Mouse (Mus musculus) c-Kit-positive CD71-positive TER-119-negative erythroid progenitor cells, embryonic 14.5 days (primary cell): ENCODE results near the gene Smg1.
"Not testable (repeated sequence)": the region's sequence is repeated elsewhere in the genome, so short reads cannot be mapped to it uniquely, and the experiment has no call there.

Experiments
- DNase-seq: peaks from one replicate; pipeline ENCODE4 v3.0.0-alpha.2; 2013; ENCODE audit warnings: low read depth

Gene Smg1

GRCm38 (mm10) chr7:118248069-118248468, 4.6 kb upstream of the Smg1 start:
- DNase-seq, result no peak

- no peak for DNase-seq
These were observed 1.8 kb upstream of the Smg1 start for GRCm38 (mm10) chr7:118245260-118245659.

- DNase-seq, result no peak
These were observed 508 bp downstream of the Smg1 start for GRCm38 (mm10) chr7:118242911-118243412.

DNA sequence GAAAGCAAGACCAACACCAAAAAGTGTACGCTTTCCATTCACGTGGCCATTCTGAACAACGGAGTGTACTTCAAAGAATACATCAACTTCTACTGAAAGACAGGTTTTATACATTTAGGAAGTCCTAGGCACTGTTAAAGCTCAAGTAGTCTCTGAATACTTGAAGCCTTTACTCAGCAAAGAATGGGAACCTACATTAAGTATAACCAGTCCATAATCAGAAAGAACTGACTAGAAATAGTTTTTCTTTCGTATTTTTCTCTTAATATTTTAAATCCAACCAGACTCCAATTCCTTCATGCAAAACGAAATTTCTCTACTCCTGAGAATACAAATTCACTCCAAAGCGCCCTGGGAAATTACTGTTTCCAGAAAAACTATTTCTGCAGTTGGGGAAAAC, 1.2 kb downstream of the Smg1 start:
- no peak for DNase-seq

DNA sequence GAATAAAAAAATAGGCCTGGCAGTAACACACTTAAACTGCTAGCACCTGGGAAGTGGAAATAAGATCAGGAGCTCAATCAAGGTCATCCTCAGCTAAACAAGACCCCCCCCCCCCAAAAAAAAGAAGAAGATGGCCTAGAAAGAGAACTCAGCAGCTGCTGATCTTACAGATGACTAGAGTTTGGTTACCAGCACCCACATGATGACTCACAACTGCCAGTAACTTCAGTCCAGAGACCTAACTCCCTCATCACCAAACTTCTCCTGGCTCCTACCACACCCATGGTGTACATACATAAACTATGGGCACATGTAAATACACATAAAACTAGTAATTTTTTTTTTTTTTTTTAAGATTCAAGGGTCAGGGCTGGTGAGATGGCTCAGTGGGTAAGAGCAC, 3.1 kb downstream of the Smg1 start:
- no peak for DNase-seq

DNA sequence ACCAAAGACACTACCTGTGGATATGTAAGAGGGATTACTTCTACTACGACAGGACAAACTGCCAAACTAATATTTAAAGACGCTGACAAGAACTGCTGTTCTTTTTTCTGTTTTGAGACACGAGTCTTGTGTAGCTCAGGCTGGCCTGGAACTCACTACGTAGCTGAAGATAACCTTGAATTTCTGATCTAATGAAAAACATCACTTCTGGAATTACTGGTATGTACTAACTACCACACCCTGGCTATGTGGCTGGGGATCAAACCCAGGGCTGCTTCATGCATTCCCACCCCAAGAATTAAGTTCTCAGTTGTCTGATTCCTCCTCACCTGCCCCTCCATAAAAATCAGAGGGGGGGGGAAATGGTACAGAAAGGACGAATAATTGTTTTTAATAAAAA, 3.5 kb downstream of the Smg1 start:
- DNase-seq, result no peak

DNA sequence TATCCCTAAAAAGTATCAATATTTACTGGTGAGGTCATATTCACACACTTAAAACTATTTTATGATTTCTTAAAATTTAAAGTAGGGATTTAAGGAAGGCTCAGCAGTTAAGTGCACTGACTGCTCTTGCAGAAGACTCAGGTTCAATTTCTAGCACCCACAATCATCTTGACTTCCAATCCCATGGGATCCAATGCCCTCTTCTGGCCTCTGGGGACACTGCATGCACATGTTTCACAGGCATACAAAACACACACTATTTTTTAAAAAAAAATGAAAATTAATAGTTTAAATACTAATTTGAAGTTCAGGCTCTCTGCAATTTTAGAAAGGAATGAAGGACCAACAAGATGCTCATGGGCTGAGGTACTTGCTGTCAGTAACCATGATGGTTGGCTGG, 6.5 kb downstream of the Smg1 start:
- DNase-seq, result no peak

GRCm38 (mm10) chr7:118234236-118234635, 9.2 kb downstream of the Smg1 start:
- DNase-seq, result no peak

GRCm38 (mm10) chr7:118232613-118233012, 10.9 kb downstream of the Smg1 start:
- no peak for DNase-seq

- DNase-seq, result no peak
These were observed 23.7 kb downstream of the Smg1 start for GRCm38 (mm10) chr7:118219777-118220176.

DNA sequence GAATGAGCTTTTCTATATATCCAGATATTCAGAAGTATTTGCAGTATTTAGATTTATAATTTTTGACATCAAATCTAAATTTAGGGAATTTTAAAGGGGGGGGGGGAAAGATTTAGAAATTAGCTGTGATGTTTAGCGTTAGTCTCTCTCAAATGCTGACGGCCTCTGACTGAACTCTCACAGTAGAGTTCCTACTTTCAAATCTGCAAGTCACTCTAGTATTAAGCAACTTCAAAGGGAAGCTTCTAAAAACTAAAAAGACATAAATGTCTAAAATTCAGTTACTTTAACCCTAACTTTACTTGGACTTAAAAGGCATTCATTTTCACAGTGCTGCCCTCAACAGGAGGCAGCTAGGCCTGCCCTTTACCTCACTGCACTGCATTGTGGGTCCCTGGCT, 37.1 kb downstream of the Smg1 start:
- no peak for DNase-seq

DNA sequence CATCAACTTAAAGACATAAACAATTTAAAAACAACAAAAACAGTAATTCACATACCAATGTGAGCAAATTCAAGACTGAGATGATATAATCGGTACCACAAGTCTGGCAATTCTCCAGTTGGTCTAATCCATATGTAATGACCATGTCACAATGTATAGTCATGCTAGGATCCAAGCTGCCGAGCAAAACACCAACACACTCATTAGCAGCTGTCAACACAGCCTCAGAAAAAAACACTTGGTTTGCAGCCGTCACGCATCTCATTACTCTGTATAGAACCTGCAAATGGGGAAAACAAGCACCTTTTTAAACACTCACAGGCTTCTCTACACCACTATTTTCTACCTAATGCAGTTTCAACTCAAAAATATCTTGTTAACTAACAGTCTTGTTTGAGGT, 47.7 kb downstream of the Smg1 start:
- no peak for DNase-seq

GRCm38 (mm10) chr7:118185878-118186277, 57.6 kb downstream of the Smg1 start:
- no peak for DNase-seq

GRCm38 (mm10) chr7:118184604-118185003, 58.9 kb downstream of the Smg1 start:
- DNase-seq, result no peak

- peak; percentile 13 for DNase-seq
These were observed 62.3 kb downstream of the Smg1 start for GRCm38 (mm10) chr7:118181123-118181522.

- no peak for DNase-seq
These were observed 63.7 kb downstream of the Smg1 start for GRCm38 (mm10) chr7:118179782-118180181.

DNA sequence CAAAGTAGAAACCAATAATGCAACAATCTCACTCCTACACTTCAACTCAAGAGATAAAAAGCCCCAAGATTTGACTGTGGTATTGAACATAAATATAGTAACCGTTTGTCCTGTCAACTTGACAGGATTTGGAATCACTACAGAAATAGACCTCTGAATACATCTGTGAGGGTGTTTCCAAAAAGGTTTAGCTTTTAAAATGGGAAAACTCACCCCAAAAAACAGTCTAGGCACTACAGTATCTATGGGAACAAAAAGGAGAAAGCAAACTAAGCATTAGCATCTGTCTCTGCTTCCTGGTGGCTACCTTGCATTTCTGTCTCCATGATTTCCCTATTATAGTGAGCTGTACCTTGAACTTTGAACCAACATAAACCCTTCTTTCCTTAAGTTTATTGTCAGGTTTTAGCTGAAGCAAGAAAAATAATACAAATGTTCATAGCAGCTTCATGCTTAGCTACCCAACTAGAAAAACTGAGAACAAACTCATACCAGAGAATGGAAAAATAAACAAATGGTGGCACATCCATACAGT, 67.6 kb downstream of the Smg1 start:
- no peak for DNase-seq

- DNase-seq, result not testable (repeated sequence)
These were observed 73.3 kb downstream of the Smg1 start for GRCm38 (mm10) chr7:118170125-118170524.

DNA sequence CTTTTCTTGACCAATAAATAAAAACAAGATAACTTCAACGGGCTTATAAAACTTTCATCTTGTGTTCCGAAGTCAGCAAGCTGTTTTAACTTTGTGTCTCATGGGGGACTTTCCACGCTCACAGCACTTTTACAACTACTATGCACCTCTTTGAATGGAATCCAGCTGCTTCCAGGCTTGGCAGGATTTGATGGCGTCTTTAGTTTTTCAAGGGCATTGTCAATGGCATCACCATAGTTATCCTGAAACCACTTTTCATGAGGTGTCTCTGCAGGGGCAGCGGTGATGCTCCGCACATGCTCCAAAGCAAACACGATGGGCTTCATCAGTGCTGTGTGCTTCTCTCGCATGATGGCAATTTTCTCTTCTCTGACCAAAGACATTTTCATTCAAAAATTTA, 80.5 kb downstream of the Smg1 start:
- DNase-seq, result no peak

DNA sequence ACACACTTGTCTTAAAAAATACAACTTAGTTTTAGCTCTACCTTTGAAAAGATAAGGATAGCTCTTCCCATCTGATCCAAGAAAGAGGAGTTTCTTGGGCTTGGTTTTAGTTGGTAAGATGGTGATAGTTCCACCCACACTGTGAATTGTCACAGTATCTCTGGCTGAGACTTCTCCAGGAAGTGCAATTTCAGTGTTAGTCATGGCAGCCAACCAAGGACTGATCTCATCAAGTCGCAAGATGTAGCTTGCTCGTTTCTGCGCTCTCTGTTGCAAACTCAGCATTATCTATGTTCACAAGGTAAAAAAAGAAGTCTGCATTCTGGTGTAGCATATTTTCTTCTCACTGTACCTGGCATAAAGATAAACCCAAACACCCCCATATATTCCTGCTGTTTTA, 83.3 kb downstream of the Smg1 start:
- no peak for DNase-seq

GRCm38 (mm10) chr7:118156461-118156860, 87.0 kb downstream of the Smg1 start:
- no peak for DNase-seq

GRCm38 (mm10) chr7:118154150-118154549, 89.3 kb downstream of the Smg1 start:
- DNase-seq, result no peak

- peak; percentile 29 for DNase-seq
These were observed 99.9 kb downstream of the Smg1 start for GRCm38 (mm10) chr7:118143602-118144001.

DNA sequence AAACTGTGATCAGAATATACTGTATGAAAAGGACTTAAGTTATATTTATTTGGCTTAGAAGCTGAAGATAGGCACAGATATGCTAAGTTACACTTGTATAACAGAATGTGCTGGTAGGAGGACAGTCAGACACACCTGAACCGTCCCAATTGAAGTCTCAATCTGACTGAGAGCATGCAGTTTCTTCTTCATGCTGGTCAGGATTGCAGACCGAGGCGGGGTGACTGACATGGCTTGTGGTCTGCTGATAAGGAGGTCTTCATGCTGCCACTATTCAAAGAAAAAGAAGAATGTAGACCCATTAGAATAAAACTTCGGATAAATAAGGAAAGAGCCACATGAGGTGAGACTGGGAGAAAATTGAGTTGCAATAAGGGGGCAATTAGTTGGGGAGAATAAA, 100.3 kb downstream of the Smg1 start:
- peak; percentile 38 for DNase-seq

- DNase-seq, result no peak
These were observed 102.2 kb downstream of the Smg1 start for GRCm38 (mm10) chr7:118141271-118141670.
